Mouse (Mus musculus) forebrain, embryonic 11.5 days (tissue): ENCODE data around the gene Cks2. TPM values are rescaled to one million over a fixed set of nuclear protein-coding genes. Genes with fewer than 3 reads are reported as not detected.
"Not testable (repeated sequence)": the region's sequence is repeated elsewhere in the genome, so short reads cannot be mapped to it uniquely, and the experiment has no call there.

Experiments used
- ATAC-seq: fragments of 200-750 bp; cut with Nextera tagmentation; replicated peaks from 2 replicates; pipeline ENCODE4 v1.8.0; 2017; ENCODE audit warnings: moderate TSS enrichment; ENCODE audit not compliant: low FRiP score
- DNase-seq: peaks from one replicate; pipeline ENCODE4 v3.0.0-alpha.2; 2017; ENCODE audit warnings: low spot score
- H3K27ac ChIP-seq: fragments of 300-500 bp; sonication (generic); 2 replicates; pipeline ENCODE4 v1.5.1; 2014; ENCODE audit warnings: low read depth, low read length
- H3K27me3 ChIP-seq: fragments of 300-500 bp; sonication (generic); 2 replicates; pipeline ENCODE4 v1.6.1; 2014; ENCODE audit warnings: mild to moderate bottlenecking, low read length, mixed read lengths; ENCODE audit not compliant: control insufficient read depth, insufficient read depth
- H3K36me3 ChIP-seq: fragments of 300-500 bp; sonication (generic); 2 replicates; pipeline ENCODE4 v1.6.1; 2014; ENCODE audit warnings: mild to moderate bottlenecking, low read length, moderate library complexity, mixed read lengths; ENCODE audit not compliant: control insufficient read depth, insufficient read depth
- H3K4me1 ChIP-seq: fragments of 300-500 bp; sonication (generic); replicated peaks from 2 replicates; pipeline ENCODE4 v1.6.1; 2014; ENCODE audit warnings: low read length, mixed read lengths; ENCODE audit not compliant: control insufficient read depth, insufficient read depth
- H3K4me2 ChIP-seq: fragments of 300-500 bp; sonication (generic); 2 replicates; pipeline ENCODE4 v1.6.1; 2014; ENCODE audit warnings: low read depth, mild to moderate bottlenecking, low read length, moderate library complexity, mixed read lengths; ENCODE audit not compliant: severe bottlenecking
- H3K4me3 ChIP-seq: fragments of 300-500 bp; sonication (generic); 2 replicates; pipeline ENCODE4 v1.5.1; 2014; ENCODE audit warnings: low read depth, low read length
- H3K9ac ChIP-seq: fragments of 300-500 bp; sonication (generic); 2 replicates; pipeline ENCODE4 v1.6.1; 2014; ENCODE audit warnings: low read length
- H3K9me3 ChIP-seq: fragments of 300-500 bp; sonication (generic); 2 replicates; pipeline ENCODE4 v1.6.1; 2016; ENCODE audit warnings: low read length, mixed read lengths; ENCODE audit not compliant: control insufficient read depth
- WGBS: fragments of 180-500 bp; shearing (Covaris S2); extraction: QIAGEN DNeasy Blood & Tissue Kit; methylation state at CpG from one replicate; pipeline ENCODE4 v1.1.7; 2014; 5-methylcytosine and 5-hydroxymethylcytosine counted together
- polyA plus RNA-seq: library from polyadenylated mRNA; unstranded; fragments of >200 nt; fragmentation: Nextera tagmentation; extraction: Ambion mirVana; gene quantifications from 2 replicates; pipeline ENCODE4 v1.2.1, GENCODE M21; 2014

Gene Cks2
- polyA plus RNA-seq, 1 experiment from 2014 or later, result 452 TPM

DNA sequence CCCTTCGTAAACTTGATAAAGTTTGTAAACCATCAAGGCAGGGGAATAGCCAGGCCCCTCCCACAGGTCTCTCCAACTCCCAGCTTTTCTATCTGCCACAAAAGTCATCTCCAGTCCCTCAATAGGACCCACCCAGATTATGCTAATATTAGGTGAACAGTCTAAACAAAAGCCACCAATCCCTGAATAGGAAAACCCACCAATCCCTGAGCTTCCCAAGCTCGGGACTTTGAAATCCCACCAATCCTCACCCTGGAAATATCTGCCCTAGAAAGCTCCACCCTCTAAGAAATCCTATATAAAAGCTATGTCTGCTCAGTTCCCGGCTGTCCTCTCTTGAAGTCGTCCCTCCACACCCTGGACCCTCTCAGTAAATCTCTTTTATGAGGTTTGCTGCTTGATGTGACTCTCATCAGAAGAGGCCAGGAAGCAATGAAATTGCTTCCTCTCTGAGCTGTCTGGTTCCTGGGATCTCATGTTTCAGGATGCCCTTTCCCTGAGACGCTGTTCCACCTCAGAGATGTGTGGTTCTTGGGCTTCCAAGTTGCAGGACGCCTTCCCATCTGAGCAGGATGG is 16.7 kb upstream of the Cks2 start:
- Histone ChIP-seq H3K9me3 (no peaks in the 10 kb centered on the region), H3K4me2 (no peak overlapping the region), H3K27ac (no peak overlapping the region), H3K4me1 (no peaks in the 10 kb centered on the region), H3K36me3 (no peaks in the 10 kb centered on the region), H3K9ac (no peak overlapping the region), H3K4me3 (no peak overlapping the region), H3K27me3 (no peaks in the 10 kb centered on the region)
- ATAC-seq (no peak), DNase-seq (no peak)
- WGBS, result 88% methylated on average over 6 of the region's 6 CpGs

DNA sequence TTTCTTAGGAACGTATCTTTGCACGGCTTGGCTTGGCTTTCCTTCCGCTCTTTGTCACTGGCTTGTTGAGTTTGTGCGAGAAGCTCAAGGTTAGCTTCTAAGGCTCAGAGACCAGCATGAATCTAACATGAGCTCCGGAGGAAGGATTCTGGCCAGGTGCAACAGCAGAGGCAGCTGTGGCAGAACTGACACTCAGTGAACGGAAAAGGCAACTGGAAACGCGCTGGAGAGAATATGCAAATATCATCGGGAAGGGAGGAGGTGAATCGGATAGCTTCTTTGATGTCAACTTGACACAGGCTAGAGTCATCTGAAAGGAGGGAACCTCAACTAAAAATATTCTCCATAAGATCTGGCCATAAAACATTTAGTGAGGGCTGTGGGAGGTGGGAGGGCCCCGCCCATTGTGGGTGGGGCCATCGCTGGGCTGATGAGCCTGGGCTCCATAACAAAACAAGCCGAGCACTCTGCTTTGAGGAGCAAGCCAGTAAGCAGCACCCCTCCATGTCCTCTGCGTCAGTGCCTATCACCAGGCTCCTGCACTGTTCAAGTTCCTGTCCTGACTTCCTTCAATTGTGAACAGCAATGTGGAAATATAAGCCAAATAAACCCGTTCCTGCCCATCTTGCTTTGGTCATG is 13.6 kb upstream of the Cks2 start:
- WGBS, result 86% methylated on average over 15 of the region's 15 CpGs
- Histone ChIP-seq H3K4me1 (no peaks in the 10 kb centered on the region), H3K27me3 (no peaks in the 10 kb centered on the region), H3K36me3 (no peaks in the 10 kb centered on the region), H3K27ac (no peak overlapping the region), H3K9ac (no peak overlapping the region), H3K4me2 (no peak overlapping the region), H3K4me3 (no peak overlapping the region), H3K9me3 (no peaks in the 10 kb centered on the region)
- DNase-seq (no peak), ATAC-seq (no peak)

DNA sequence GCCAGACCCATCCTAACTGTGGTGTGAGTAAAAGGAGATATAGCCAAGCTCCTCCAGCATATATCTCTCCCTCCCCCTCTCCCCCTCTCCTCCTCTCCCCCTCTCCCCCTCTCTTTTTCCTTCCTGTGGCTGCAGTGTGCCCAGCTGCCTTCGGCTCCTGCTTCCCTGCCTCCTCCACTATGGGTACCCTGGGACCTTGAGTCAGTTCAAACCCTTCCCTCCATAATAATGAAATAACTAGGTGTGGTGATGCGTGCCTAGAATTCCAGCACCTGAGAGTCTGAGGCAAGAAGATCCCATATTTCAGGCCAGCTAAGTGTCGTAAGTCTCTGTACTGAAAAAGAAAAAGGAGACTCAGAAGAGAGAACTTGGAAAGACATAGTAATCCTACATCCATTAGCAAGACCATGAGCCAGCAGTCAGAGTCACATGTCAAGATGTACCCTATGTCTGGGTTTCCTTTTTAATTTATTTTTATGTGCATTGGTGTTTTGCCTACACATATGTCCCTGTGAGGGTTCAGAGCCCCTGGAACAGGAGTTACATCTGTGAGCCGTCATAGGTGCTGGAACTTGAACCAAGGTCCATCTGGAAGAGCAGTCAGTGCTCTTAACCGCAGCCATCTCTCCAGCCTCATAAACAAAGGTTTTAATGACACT is 12.3 kb upstream of the Cks2 start:
- Histone ChIP-seq H3K27me3 (no peaks in the 10 kb centered on the region), H3K4me2 (no peak overlapping the region), H3K9ac (no peak overlapping the region), H3K9me3 (no peaks in the 10 kb centered on the region), H3K27ac (no peak overlapping the region), H3K4me1 (no peaks in the 10 kb centered on the region), H3K36me3 (no peaks in the 10 kb centered on the region), H3K4me3 (no peak overlapping the region)
- DNase-seq (no peak), ATAC-seq (no peak)
- WGBS, result 91% methylated on average over 5 of the region's 5 CpGs

DNA sequence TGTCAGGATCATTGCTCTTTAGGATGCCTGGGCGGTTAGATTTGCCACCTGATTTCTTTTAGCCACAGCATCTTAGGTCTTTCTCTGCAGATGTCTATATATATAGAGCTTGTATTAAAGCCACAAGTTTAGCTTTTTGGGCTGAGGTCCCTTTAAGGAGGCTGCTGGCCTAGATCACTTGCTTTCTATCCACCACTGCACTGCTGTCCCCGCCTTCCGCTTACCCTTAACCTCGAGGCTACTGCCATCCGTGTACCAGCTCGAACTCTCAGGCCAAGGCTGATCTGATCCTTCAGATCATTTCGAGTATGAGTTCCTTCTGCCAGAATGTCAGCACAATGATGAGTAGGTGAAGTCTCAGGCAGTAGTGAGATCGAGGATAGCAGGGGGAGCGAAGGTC is 9.6 kb upstream of the Cks2 start:
- not testable (repeated sequence) for H3K9ac ChIP-seq, DNase-seq, H3K27me3 ChIP-seq, H3K4me3 ChIP-seq, H3K4me2 ChIP-seq, ATAC-seq, H3K4me1 ChIP-seq, H3K36me3 ChIP-seq, H3K9me3 ChIP-seq, H3K27ac ChIP-seq
- WGBS, result 81% methylated on average over 3 of the region's 9 CpGs

DNA sequence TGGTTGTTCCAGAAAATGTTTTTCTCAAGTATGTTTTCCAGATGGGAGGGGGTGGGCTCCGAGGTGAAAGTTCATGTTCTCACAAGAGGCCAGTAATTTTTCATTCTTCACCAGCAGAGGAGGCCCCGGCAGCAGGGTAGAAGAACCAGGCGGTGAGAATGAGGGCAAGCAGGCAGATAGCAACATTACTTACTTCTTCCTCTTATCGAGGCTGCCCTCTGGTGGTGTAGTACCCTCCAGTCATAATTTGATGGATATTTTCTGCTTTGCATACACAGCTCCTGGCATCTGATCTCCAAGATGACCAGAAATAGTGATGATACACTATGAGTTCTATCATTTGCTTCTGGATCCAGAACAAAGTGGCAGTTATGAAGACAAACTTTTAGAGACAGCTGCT is 6.1 kb upstream of the Cks2 start:
- no peaks in the 10 kb centered on the region for H3K9me3 ChIP-seq
- no peak for ATAC-seq
- no peak overlapping the region for H3K4me3 ChIP-seq
- no peak overlapping the region for H3K9ac ChIP-seq
- DNase-seq, result no peak
- no peak overlapping the region for H3K4me2 ChIP-seq
- WGBS, result 90% methylated on average over 4 of the region's 4 CpGs
- no peaks in the 10 kb centered on the region for H3K27me3 ChIP-seq
- H3K27ac ChIP-seq, result no peak overlapping the region
- no peaks in the 10 kb centered on the region for H3K4me1 ChIP-seq
- no peaks in the 10 kb centered on the region for H3K36me3 ChIP-seq

DNA sequence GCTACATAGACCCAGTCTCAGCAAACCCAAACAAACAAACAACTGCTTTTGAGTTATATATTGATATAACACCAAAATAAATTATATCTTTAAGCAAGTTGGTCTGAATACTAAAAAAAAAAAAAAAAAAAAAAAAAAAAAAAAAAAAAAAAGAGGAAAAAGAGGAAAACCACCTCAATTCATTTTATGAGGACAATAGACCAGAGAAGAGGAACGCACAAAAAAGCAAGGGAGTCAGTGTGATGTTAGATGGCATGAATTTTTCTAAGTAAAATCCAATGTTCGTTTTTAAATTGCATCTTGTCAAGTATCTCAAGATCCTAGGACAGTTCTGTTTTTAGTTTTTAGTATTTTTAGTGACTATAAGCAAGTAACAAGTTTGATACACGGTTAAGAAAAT is 3.6 kb upstream of the Cks2 start:
- 90% methylated on average over 3 of the region's 3 CpGs for WGBS
- no peak for ATAC-seq
- Histone ChIP-seq H3K9me3 (no peaks in the 10 kb centered on the region), H3K27ac (no peak overlapping the region), H3K4me1 (no peaks in the 10 kb centered on the region), H3K36me3 (no peaks in the 10 kb centered on the region), H3K27me3 (no peaks in the 10 kb centered on the region), H3K9ac (no peak overlapping the region), H3K4me3 (no peak overlapping the region), H3K4me2 (no peak overlapping the region)
- no peak for DNase-seq

DNA sequence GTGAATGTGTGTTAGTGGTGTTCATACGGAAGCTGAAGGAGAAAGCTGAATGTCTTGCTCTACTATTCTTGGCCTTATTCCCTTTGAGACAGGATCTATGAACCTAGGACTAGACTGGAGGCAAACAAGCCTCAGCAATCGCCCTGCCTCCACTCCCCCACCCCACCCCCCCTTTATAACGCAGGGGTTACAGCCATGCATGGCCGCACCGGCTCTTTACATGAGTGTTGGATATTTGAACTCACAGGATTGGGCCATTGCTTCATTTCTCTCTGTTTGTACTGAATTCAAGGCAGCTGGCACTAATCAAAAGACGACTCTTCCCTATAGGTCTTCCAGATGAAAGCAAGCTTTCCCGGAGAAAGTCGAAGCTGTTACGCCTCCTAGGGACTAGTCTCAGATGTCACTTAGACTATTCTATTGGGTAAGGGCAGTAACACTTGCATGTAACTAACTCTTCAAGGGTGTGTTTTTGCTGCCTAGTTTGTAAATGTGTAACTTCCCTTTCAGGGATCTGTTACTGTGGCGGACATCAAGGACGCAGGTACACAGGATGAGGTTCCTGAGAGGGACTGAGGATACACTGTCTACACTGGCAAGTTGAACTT is 2.8 kb upstream of the Cks2 start:
- ATAC-seq (no peak), DNase-seq (no peak)
- Histone ChIP-seq H3K36me3 (no peaks in the 10 kb centered on the region), H3K9ac (no peak overlapping the region), H3K27me3 (no peaks in the 10 kb centered on the region), H3K9me3 (no peaks in the 10 kb centered on the region), H3K4me1 (peaks cover 6% of the 10 kb centered on the region), H3K4me2 (no peak overlapping the region), H3K27ac (no peak overlapping the region), H3K4me3 (no peak overlapping the region)
- 35% methylated on average over 11 of the region's 11 CpGs for WGBS

DNA sequence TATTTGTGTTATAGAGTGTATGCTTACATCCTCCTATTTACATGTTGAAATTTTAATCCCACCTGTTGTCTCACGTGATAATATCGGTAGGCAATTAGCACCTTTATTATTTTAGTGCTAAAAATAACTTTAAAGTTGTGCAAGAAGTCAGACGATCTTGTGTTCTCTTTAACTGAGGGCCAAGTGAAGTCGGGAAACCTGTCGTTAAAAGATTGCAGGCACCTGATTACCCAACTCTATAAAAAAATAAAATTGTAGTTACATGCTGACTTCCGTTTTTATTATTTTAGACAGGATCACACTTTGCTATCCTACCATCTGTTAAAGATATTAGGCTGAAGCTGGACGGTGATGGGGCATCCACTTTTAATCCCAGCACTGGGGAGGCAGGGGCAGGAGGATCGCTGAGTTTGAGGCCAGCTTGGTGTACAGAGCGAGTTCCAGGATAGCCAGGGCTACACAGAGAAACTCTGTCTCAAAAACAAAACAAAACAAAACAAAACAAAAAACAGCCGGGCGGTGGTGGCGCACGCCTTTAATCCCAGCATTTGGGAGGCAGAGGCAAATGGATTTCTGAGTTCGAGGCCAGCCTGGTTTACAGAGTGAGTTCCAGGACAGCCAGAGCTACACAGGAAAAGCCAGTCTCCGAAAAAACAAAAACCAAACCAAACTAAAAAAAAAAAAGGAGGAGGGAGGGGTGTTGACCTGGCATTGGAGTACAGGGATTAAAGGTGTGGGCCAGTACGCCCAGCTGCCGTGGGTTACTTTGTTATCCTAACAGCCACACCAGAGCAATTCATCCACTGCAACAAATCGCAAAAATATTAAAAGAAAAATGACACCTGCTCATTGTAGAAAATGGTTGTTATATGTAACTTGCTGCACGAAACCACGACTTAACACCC is 856 bp upstream of the Cks2 start:
- WGBS, result 47% methylated on average over 20 of the region's 20 CpGs
- ATAC-seq (peak; percentile 15; the same call in 1 of the 2 replicates), DNase-seq (no peak)
- Histone ChIP-seq H3K4me3 (peak overlapping the region; percentile 90), H3K4me1 (peaks cover 6% of the 10 kb centered on the region), H3K9me3 (no peaks in the 10 kb centered on the region), H3K27ac (peak overlapping the region; percentile 46; the same call in 1 of the 2 replicates), H3K4me2 (peak overlapping the region; percentile 58), H3K9ac (peak overlapping the region; percentile 69), H3K27me3 (no peaks in the 10 kb centered on the region), H3K36me3 (no peaks in the 10 kb centered on the region)
